Mouse (Mus musculus) left cerebral cortex, adult 11 months (tissue): Measurements from ENCODE around the gene Zfp408.
A peak's percentile ranks its signal among the peaks of the same experiment; 100 is the strongest.
"Not testable (repeated sequence)": the region's sequence is repeated elsewhere in the genome, so short reads cannot be mapped to it uniquely, and the experiment has no call there.

Source experiments
- DNase-seq: peaks from one replicate; pipeline ENCODE4 v3.0.0; 2022; ENCODE audit warnings: low spot score

Gene Zfp408

GRCm38 (mm10) chr2:91651458-91652258 lies 2.1 kb upstream of the Zfp408 start:
- DNase-seq: no peak

DNA sequence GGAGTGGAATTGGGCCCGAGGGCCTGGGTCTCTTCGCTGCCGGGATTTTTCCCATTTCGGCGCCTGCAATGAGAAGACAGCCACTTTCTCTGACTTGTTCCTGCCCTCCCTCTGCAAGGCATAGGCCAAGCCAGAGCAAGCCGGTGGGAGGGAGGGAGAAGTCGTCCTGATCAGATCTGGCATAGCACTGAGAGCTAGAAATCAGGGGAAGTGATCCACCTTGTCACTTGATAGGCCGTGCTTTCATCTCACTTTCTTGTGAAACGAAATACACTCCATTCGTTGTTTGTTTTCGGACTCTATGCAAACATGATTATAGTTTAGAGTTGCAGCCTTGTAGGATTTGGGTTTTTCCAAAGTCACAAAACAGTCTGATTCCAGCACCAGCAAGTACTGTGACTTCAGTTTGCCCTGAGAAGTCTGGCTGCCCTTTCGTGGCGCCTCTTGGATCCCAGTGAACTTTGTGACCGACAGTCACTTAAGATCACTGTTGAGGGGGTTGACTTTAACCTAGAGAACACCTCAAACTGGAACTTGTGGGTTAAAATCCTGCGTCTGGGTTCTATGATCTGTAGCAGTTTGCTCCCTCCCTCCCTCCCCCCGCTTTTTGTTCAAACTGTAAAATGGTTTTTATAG lies 887 bp upstream of the Zfp408 start:
- DNase-seq: no peak

- no peak for DNase-seq
These were observed 439 bp downstream of the Zfp408 start for GRCm38 (mm10) chr2:91649152-91649551.

DNA sequence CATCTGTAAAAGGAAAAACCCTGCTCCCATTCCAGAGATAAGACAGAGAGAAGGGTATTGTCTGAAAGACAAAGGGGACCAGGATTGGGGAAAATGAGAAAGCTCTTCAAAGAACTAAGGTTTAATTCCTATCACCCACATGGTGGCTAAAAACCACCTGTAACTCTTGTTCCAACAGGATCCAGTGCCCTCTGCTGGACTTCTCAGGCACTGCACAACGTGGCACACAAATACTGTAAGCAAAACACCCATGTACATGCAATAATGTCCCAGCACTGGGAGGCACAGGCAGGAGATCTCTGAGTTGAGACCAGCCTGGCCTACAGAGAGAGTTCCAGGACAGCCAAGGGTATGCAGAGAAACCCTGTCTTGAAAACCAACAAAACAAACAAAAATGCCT lies 2.9 kb downstream of the Zfp408 start:
- DNase-seq: peak; percentile 47

- no peak for DNase-seq
These were observed 3.8 kb downstream of the Zfp408 start for GRCm38 (mm10) chr2:91645811-91646210.

DNA sequence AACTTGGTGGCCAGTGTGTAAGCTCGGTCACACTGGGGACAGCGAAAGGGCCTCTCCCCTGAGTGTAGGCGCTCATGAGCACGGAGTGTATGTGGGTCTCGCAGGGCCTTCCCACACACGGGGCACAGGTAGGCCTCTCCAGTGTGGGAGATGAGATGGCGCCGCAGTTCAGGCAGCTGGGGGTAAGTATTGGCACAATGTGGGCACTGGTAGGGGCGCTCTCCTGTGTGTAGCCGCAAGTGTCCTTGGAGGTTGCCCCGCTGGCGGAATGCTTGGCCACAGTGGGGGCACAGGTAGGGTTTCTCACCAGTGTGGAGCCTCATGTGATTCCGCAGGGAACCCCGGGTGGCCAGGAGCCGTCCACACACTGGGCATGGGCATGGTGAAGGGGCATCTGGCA lies 4.2 kb downstream of the Zfp408 start:
- DNase-seq: no peak

GRCm38 (mm10) chr2:91644021-91644420 lies 5.6 kb downstream of the Zfp408 start:
- DNase-seq: no peak

- no peak for DNase-seq
These were observed 6.7 kb downstream of the Zfp408 start for GRCm38 (mm10) chr2:91642825-91643415.

- no peak for DNase-seq
These were observed 10.7 kb downstream of the Zfp408 start for GRCm38 (mm10) chr2:91638931-91639330.

DNA sequence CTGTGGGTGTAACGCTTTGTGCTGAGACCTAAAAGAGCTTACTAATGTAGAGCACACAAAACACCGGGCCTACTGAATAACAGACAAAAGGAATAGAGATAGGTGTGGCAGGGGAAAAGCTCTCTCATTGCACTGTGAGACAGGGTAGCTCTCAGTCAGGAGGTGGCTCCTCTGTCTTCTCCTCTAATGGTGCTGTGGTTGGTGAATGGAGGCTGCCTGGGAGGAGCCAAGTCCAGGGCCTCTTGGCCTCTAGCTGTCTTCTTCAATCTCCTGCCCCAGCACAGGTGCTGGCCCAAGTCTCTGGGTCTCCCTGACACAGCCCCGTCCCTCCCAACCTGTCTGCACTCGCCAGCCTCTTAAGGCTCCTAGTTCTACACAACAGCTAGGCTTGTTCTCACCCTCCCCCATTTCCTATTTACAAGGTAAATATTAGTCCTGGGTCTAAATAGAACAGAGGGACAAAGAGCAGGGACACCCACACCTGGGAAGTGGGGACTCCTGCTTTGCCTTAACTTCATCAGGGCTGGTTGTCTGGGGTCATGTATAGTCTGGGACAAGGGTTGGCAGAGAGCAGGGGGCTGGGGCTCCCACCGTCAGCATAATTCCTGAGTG lies 12.8 kb downstream of the Zfp408 start:
- no peak for DNase-seq

DNA sequence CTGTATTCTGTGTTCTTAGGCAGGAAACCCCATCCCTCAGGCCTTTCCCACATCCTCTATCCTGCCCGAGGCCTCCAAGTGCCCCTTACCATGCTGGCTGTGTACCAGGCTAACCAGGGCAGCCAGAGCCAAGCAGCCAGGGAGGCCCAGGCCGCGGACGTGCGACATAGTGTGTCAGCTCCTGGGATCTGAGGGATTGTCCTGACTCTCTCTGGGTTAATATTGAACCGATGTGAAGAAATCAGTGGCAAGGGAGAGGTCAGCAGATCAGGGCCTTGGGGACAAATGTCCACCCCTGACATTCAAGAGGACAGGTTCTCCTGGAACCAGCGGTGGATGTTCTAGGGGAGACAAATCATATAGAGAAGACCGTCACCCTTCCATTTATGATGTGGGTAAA lies 13.4 kb downstream of the Zfp408 start, which contains the start of gene F2:
Gene F2 (minus strand): TSS at position 186 of the 400 bp plus-strand sequence.
- no peak for DNase-seq

GRCm38 (mm10) chr2:91635486-91635885 lies 14.1 kb downstream of the Zfp408 start:
- no peak for DNase-seq

GRCm38 (mm10) chr2:91634841-91635240 lies 14.8 kb downstream of the Zfp408 start:
- no peak for DNase-seq

- no peak for DNase-seq
These were observed 16.1 kb downstream of the Zfp408 start for GRCm38 (mm10) chr2:91633334-91633977.

- DNase-seq: no peak
These were observed 17.3 kb downstream of the Zfp408 start for GRCm38 (mm10) chr2:91632316-91632715.

GRCm38 (mm10) chr2:91631826-91632225 lies 17.8 kb downstream of the Zfp408 start:
- no peak for DNase-seq

GRCm38 (mm10) chr2:91630384-91630783 lies 19.2 kb downstream of the Zfp408 start:
- no peak for DNase-seq

DNA sequence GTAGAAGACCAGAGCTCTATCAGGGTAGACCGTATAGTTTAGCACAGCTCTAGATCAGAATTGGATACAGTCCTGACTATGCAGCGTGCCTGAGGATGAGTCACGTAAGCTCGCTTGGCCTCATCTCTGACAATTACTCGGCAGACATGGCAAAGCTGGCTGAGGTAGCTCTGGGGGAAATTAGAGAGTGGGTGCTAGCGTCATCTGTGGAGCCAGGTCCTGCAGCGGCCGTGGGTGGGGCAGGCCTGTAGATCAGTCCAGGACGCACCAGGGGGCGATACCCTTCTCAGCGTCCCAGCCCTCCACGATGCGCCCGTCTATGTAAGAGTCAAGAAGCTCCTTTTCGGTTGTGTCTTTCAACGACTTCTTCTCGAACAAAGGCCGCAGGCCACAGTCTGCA lies 19.9 kb downstream of the Zfp408 start:
- DNase-seq: no peak

GRCm38 (mm10) chr2:91628171-91628570 lies 21.4 kb downstream of the Zfp408 start:
- no peak for DNase-seq

DNA sequence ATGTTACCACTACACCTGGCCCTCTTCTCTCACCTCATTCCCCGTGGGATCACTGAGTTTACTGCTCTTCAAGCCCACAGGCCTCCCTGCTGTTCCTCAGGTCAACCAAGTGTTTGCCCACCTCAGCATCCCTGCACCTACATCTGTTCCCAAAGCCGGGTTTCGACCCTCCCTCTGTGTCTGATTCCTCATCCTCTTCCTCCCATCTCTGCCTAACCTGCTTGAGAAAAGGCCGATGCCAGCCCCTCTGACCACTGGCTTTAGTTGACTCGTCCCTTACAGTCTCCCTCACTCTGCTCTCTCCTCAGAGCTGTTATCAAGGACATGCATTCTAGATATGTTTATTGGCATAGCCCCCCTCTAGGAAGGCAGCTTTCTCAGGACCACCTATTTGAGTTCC lies 22.1 kb downstream of the Zfp408 start:
- no peak for DNase-seq

GRCm38 (mm10) chr2:91623366-91623765 lies 26.2 kb downstream of the Zfp408 start:
- not testable (repeated sequence) for DNase-seq

GRCm38 (mm10) chr2:91622356-91622755 lies 27.2 kb downstream of the Zfp408 start:
- DNase-seq: no peak
